Mouse (Mus musculus): ENCODE measurements around the gene Myrf. TPM values are rescaled to one million over a fixed set of nuclear protein-coding genes. Genes with fewer than 3 reads are reported as not detected.
"Not testable (repeated sequence)": the region's sequence is repeated elsewhere in the genome, so short reads cannot be mapped to it uniquely, and the experiment has no call there.

The Myrf gene
- polyA plus RNA-seq, 1 experiment from 2014 or later: 0.44 TPM

DNA sequence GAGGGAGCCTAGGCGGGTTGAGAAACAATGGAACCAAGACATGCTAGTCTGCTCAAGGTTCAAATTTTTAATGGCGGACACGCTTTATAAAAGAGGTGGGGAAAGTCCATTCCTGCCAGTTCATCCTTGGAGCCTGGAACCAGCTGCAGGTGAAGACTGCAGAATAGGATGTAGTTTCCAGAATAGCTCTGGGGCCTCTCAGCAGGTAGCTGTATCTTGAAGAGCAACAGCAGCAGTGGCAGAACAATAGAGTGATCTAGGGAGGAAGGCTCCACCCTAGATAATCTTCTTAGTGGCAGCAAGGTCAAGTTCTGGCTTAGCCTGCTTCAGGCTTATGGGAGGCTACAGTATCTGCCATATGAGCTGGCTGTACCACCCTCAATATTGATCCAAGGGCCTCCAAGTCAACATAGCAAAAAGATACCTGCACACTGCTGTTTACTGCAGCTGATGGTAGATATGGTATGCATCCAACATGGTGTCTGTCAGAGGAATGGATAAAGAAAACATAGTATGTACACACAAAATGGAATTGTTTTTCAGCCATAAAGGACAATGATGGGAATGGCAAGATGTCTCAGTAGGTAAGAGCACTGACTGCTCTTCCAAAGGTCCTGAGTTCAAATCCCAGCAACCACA is 70.7 kb downstream of the Myrf start:
- H3K4me3 ChIP-seq; H3K27me3 ChIP-seq; H3K9ac ChIP-seq; H3K27ac ChIP-seq; H3K4me2 ChIP-seq; H3K4me1 ChIP-seq (replicated peaks); H3K36me3 ChIP-seq; ATAC-seq (ENCODE audit: low FRiP score); H3K9me3 ChIP-seq: not testable (repeated sequence)
- 88% methylated on average over 3 of the region's 3 CpGs for WGBS

DNA sequence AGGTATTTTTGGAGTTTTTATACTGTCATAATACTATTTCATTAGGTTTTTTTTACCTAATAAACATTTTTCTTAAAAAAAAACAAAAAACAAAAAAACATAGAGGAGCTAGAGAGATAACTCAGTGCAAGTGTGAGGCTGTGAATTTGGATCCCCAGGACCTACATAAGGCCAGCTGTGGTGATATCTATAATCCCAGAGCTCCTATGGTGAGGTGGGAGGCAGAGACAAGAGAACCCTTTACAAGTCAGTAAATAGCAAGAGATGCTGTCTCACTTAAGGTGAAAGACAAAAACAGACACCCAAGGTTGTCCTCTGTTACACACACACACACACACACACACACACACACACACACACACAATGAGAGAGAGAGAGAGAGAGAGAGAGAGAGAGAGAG is 71.4 kb downstream of the Myrf start:
- Histone ChIP-seq H3K36me3 (no peaks in the 10 kb centered on the region), H3K27ac (no peak overlapping the region), H3K4me3 (no peak overlapping the region), H3K9me3 (no peaks in the 10 kb centered on the region), H3K9ac (no peak overlapping the region), H3K4me1 (replicated peaks) (no peaks in the 10 kb centered on the region), H3K27me3 (no peaks in the 10 kb centered on the region), H3K4me2 (no peak overlapping the region)
- no peak for ATAC-seq (ENCODE audit: low FRiP score)

DNA sequence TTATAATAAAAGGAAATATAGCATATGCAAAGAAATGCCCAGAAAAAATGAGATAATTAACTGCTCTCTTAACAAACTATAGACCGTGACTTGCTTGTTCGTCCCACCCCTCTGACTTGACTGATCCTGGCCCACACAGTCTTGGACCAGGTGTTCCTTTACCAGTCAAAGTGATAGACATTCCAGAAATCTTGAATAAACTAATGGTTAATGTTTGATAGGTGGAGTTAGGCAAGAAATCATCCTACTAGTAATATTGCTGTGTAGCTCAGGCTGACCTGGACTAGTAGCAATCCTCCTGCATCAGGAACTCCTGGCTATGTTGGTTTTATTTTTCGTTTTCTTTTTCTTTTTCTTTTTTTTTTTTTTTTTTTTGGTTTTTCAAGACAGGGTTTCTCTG is 72.1 kb downstream of the Myrf start:
- Histone ChIP-seq H3K9ac (no peak overlapping the region), H3K4me3 (no peak overlapping the region), H3K4me2 (no peak overlapping the region), H3K27ac (no peak overlapping the region), H3K36me3 (no peaks in the 10 kb centered on the region), H3K27me3 (no peaks in the 10 kb centered on the region), H3K9me3 (no peaks in the 10 kb centered on the region), H3K4me1 (replicated peaks) (no peaks in the 10 kb centered on the region)
- 87% methylated on average over 3 of the region's 3 CpGs for WGBS
- ATAC-seq (ENCODE audit: low FRiP score): no peak

DNA sequence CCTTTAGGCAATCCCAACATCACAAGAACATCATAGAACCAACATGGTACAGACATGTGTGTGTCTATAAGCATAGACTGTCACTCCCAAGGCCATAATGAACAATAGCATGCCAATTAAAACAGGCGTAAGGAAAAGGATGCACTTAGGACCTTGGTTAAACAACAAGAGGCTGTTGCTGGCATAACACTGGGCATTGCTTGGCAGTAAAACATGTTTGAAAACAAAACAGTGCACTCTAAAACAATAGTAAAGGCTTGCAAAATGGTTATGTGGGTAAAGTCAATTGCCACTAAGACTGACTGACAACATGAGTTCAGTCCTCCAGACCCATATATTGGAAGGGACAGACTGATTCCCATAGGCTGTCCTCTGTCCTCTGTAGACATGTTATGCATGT is 72.6 kb downstream of the Myrf start:
- Histone ChIP-seq H3K9me3 (no peaks in the 10 kb centered on the region), H3K4me3 (no peak overlapping the region), H3K27me3 (no peaks in the 10 kb centered on the region), H3K9ac (no peak overlapping the region), H3K36me3 (no peaks in the 10 kb centered on the region), H3K4me1 (replicated peaks) (no peaks in the 10 kb centered on the region), H3K4me2 (no peak overlapping the region), H3K27ac (no peak overlapping the region)
- WGBS: 93% methylated on average over 1 of the region's 1 CpGs
- no peak for ATAC-seq (ENCODE audit: low FRiP score)

GRCm38 (mm10) chr19:10167112-10167511 is 73.4 kb downstream of the Myrf start:
- 85% methylated on average over 4 of the region's 4 CpGs for WGBS
- ATAC-seq (ENCODE audit: low FRiP score): no peak

DNA sequence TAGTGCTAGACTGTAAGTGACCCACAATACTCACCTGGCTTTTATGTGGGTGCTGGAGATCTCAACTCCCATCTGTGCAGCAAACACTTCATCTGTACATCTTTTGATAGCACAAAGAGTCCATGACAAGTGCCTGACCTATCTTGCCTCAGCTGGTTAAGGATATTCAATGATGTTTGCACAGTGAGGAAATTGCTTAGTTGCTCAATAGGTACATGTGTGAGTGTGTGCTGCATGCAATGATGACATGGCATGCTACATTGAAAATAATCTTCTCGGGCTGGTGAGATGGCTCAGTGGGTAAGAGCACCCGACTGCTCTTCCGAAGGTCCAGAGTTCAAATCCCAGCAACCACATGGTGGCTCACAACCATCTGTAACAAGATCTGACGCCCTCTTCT is 74.6 kb downstream of the Myrf start:
- WGBS: 82% methylated on average over 4 of the region's 4 CpGs
- not testable (repeated sequence) for H3K27me3 ChIP-seq; ATAC-seq (ENCODE audit: low FRiP score)

More at GRCm38 (mm10) chr19:10167112-10167511, 73.4 kb downstream of the Myrf start:
- no peaks in the 10 kb centered on the region for H3K27me3 ChIP-seq
- H3K36me3 ChIP-seq: no peaks in the 10 kb centered on the region
- no peaks in the 10 kb centered on the region for H3K4me1 ChIP-seq (replicated peaks)
- no peaks in the 10 kb centered on the region for H3K9me3 ChIP-seq
- H3K4me2 ChIP-seq: no peak overlapping the region
- H3K4me3 ChIP-seq: no peak overlapping the region
- no peak overlapping the region for H3K27ac ChIP-seq
- no peak overlapping the region for H3K9ac ChIP-seq

GRCm38 (mm10) chr19:10163896-10164295 is 76.7 kb downstream of the Myrf start:
- WGBS: 88% methylated on average over 3 of the region's 3 CpGs

More for the DNA sequence above, 74.6 kb downstream of the Myrf start:
- H3K4me2 ChIP-seq; H3K9me3 ChIP-seq; H3K4me3 ChIP-seq; H3K9ac ChIP-seq; H3K36me3 ChIP-seq; H3K4me1 ChIP-seq (replicated peaks); H3K27ac ChIP-seq: not testable (repeated sequence)

More at GRCm38 (mm10) chr19:10163896-10164295, 76.7 kb downstream of the Myrf start:
- no peak overlapping the region for H3K4me2 ChIP-seq
- no peak for ATAC-seq (ENCODE audit: low FRiP score)
- no peaks in the 10 kb centered on the region for H3K27me3 ChIP-seq
- no peaks in the 10 kb centered on the region for H3K4me1 ChIP-seq (replicated peaks)
- no peak overlapping the region for H3K4me3 ChIP-seq
- no peaks in the 10 kb centered on the region for H3K36me3 ChIP-seq
- H3K9ac ChIP-seq: no peak overlapping the region
- H3K9me3 ChIP-seq: no peaks in the 10 kb centered on the region
- H3K27ac ChIP-seq: no peak overlapping the region

Small RNA genes within 50 kb of the gene (microRNA-seq; reads per million reads assigned to microRNA genes)
- 1.4 reads per million for gene Mir6993

Other genes with a start within 250 kb of the Myrf start
- 1.5 and 1.7 TPM in 2 replicates for gene Best1, start 239.1 kb downstream of the Myrf start, polyA plus RNA-seq (2015; fragmentation: Nextera tagmentation; extraction: Ambion mirVana)
- gene Rab3il1, start 239.1 kb downstream of the Myrf start, polyA plus RNA-seq (2015; fragmentation: Nextera tagmentation; extraction: Ambion mirVana): 22.6 and 25.1 TPM in 2 replicates
- gene Fads3, start 199.2 kb downstream of the Myrf start, polyA plus RNA-seq (2015; fragmentation: Nextera tagmentation; extraction: Ambion mirVana): 15.2 and 18.0 TPM in 2 replicates
- gene Fads2, start 139.0 kb downstream of the Myrf start, polyA plus RNA-seq (2015; fragmentation: Nextera tagmentation; extraction: Ambion mirVana): 149 and 152 TPM in 2 replicates
- gene Fads1, start 57.9 kb downstream of the Myrf start, polyA plus RNA-seq (2015; fragmentation: Nextera tagmentation; extraction: Ambion mirVana): 157 and 159 TPM in 2 replicates
- 386 and 403 TPM in 2 replicates for gene Tmem258, start 36.7 kb downstream of the Myrf start, polyA plus RNA-seq (2015; fragmentation: Nextera tagmentation; extraction: Ambion mirVana)
- 34.4 and 34.9 TPM in 2 replicates for gene Fen1, start 36.6 kb downstream of the Myrf start, polyA plus RNA-seq (2015; fragmentation: Nextera tagmentation; extraction: Ambion mirVana)
- 6.1 and 6.3 TPM in 2 replicates for gene Dagla, start 64.1 kb upstream of the Myrf start, polyA plus RNA-seq (2015; fragmentation: Nextera tagmentation; extraction: Ambion mirVana)
- 7.9 and 8.4 TPM in 2 replicates for gene Syt7, start 148.3 kb upstream of the Myrf start, polyA plus RNA-seq (2015; fragmentation: Nextera tagmentation; extraction: Ambion mirVana)
- 0.53 and 1.1 TPM in 2 replicates for gene Lrrc10b, start 216.7 kb upstream of the Myrf start, polyA plus RNA-seq (2015; fragmentation: Nextera tagmentation; extraction: Ambion mirVana)
- 1.1 and 3.0 TPM in 2 replicates for gene Ppp1r32, start 242.2 kb upstream of the Myrf start, polyA plus RNA-seq (2015; fragmentation: Nextera tagmentation; extraction: Ambion mirVana)

All from hindbrain, embryonic 13.5 days (tissue).